Mouse (Mus musculus): ENCODE data around the gene Washc4.

DNA sequence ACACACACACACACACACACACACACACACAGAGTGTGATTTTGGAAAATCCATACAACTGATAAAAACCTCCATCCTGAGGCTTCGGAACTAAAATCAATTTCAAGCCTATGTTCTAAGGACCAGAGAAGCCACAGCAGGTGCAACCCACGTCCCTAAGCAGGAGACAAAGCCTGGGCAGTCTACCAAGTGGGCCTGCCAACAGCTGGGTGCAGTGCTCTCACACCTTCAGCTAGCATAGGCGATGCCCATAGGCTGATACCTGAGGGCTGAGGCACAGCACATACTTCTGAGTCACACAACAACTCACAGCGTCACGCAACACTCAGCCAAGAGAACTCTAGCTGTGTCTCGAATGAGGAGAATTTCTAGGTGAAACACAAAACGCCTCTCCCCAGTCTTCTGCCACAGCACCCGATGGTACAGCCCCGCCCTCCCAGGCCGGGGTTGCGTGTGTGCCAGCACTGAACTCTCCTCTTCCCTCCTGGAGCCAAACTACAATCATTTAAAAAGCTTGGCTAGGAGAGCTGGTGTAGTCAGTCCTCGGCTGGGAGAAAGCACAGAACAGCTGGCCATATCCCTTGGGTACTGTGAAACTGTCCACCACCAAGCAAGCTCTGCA, 75.4 kb downstream of the Washc4 start:
- TF ChIP-seq CTCF (conservative IDR thresholded peaks at IDR 0.05 in 1 of 2, IDR thresholded peaks at IDR 0.05 in 1 of 2; ENCODE audit: low read depth in 2 of 2, low read length in 2 of 2) (no peak), MAFK (IDR thresholded peaks at IDR 0.05; ENCODE audit: insufficient replicate concordance, low read length) (no peak), MYC (IDR thresholded peaks at IDR 0.05; ENCODE audit: low read depth, low read length) (no peak)

All from CH12.LX (cell line).